ENCODE assay signal across 7 mouse cellular contexts in the genomic region with DNA sequence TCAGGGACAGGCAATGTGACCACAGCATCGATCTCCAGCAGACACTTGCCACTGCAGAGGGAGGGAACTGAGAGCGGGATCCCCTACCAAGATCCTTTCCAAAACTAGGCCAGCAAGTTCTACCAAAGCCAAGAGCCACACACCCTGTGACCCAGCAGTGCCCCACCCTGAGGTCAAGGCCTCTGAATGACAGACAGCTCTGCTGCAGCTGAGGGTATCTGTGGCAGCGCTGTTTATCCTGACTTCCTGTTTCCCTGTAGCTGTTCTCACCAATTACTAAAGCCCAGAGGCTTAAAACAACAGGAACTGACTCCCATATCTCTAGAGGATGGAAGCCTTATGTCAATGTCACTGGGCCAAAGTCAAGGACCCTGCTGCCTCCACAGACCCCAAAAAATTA. TPM values are rescaled to one million over a fixed set of nuclear protein-coding genes. Genes with fewer than 3 reads are reported as not detected.
DNase-seq lines count a peak whose midpoint lies in the region; ATAC-seq lines count a peak whose summit lies in the region.

No protein-coding gene starts in this region.

- peak; percentile 70 to 75 for DNase-seq in spleen, postnatal 36 days (ENCODE audit: low spot score in 2 of 2)
- DNase-seq in spleen, adult 12 weeks (ENCODE audit: low spot score): no peak
- peak; percentile 61 for DNase-seq in thymus, postnatal 4 days
- DNase-seq in layer of hippocampus, adult 11-12 months (ENCODE audit: low spot score): no peak
- no peak for DNase-seq in urinary bladder, adult 2 months (ENCODE audit: low spot score)

- H3K4me1 ChIP-seq in embryonic facial prominence, embryonic 13.5 days: peaks cover 75% of the 10 kb centered on the region
- H3K4me1 ChIP-seq in lung, embryonic 16.5 days (replicated peaks; ENCODE audit: control insufficient read depth, insufficient read depth, low read length): peaks cover 25% of the 10 kb centered on the region

- H3K27ac ChIP-seq in embryonic facial prominence, embryonic 13.5 days: peak overlapping the region; percentile 60
- H3K27ac ChIP-seq in lung, embryonic 16.5 days (ENCODE audit: low read length): no peak overlapping the region

- ATAC-seq in embryonic facial prominence, embryonic 13.5 days (ENCODE audit: insufficient number of reproducible peaks, insufficient read depth, low FRiP score, low TSS enrichment, low read depth): no peak
- 0 out of 2 replicates have a peak, but pooled peaks have one; percentile 18 for ATAC-seq in lung, embryonic 16.5 days (ENCODE audit: low read depth)

- 34% methylated on average over 3 of the region's 3 CpGs for WGBS in embryonic facial prominence, embryonic 13.5 days
- WGBS in lung, embryonic 16.5 days: 38% methylated on average over 3 of the region's 3 CpGs

- no peaks in the 10 kb centered on the region for H3K27me3 ChIP-seq in embryonic facial prominence, embryonic 13.5 days
- H3K27me3 ChIP-seq in lung, embryonic 16.5 days (ENCODE audit: control insufficient read depth, insufficient read depth, low read depth, low read length): no peaks in the 10 kb centered on the region

- H3K36me3 ChIP-seq in embryonic facial prominence, embryonic 13.5 days: no peaks in the 10 kb centered on the region
- H3K36me3 ChIP-seq in lung, embryonic 16.5 days (ENCODE audit: control insufficient read depth, insufficient read depth, low read length): no peaks in the 10 kb centered on the region

- H3K4me2 ChIP-seq in embryonic facial prominence, embryonic 13.5 days: no peak overlapping the region
- H3K4me2 ChIP-seq in lung, embryonic 16.5 days (ENCODE audit: low read depth, low read length): no peak overlapping the region

- no peak overlapping the region for H3K9ac ChIP-seq in embryonic facial prominence, embryonic 13.5 days
- H3K9ac ChIP-seq in lung, embryonic 16.5 days (ENCODE audit: low read length): no peak overlapping the region

- no peak overlapping the region for H3K4me3 ChIP-seq in embryonic facial prominence, embryonic 13.5 days
- H3K4me3 ChIP-seq in lung, embryonic 16.5 days (ENCODE audit: low read length): no peak overlapping the region

- H3K9me3 ChIP-seq in embryonic facial prominence, embryonic 13.5 days: no peaks in the 10 kb centered on the region
- no peaks in the 10 kb centered on the region for H3K9me3 ChIP-seq in lung, embryonic 16.5 days (ENCODE audit: control insufficient read depth, low read length)

RNA-seq across cellular contexts. Expression of a gene that starts 37.0 kb away (rescaled TPM):
- polyA plus RNA-seq in embryonic facial prominence, embryonic 13.5 days (2015; fragmentation: Nextera tagmentation; extraction: Ambion mirVana): 7.3 and 9.3 TPM in 2 replicates
- polyA plus RNA-seq in lung, embryonic 16.5 days (2015; fragmentation: Nextera tagmentation; extraction: Ambion mirVana): 9.0 and 9.8 TPM in 2 replicates
- 6.1 and 8.1 TPM in 2 replicates for polyA plus RNA-seq in urinary bladder, adult 2 months (2012; rRNA removed)

Comparison
In these comparisons a context has a peak if more than half of its experiments do, and no peak if none do; other contexts are left out.
1. DNase-seq: peak in spleen, postnatal 36 days (2 of 2) and thymus, postnatal 4 days (single experiment); none in spleen, adult 12 weeks (single experiment), layer of hippocampus, adult 11-12 months (single experiment) and urinary bladder, adult 2 months (single experiment).